Mouse (Mus musculus) brain, embryonic 14.5 days (tissue): ENCODE measurements around the gene Sema3b.
"Not testable (repeated sequence)": the region's sequence is repeated elsewhere in the genome, so short reads cannot be mapped to it uniquely, and the experiment has no call there.

Source experiments
- CTCF ChIP-seq: fragments of 200-500 bp; IDR thresholded peaks from 2 replicates; pipeline ENCODE4 v1.5.1; 2012; ENCODE audit warnings: inconsistent platforms, mild to moderate bottlenecking, moderate library complexity, borderline replicate concordance; ENCODE audit not compliant: insufficient read depth, insufficient read length; ENCODE audit errors: extremely low read depth
- POLR2A ChIP-seq: fragments of 200-500 bp; IDR thresholded peaks from 2 replicates; pipeline ENCODE4 v1.6.1; 2012; ENCODE audit warnings: mild to moderate bottlenecking, inconsistent platforms, borderline replicate concordance; ENCODE audit not compliant: poor library complexity, insufficient read depth, insufficient read length, severe bottlenecking; ENCODE audit errors: extremely low read depth

DNA sequence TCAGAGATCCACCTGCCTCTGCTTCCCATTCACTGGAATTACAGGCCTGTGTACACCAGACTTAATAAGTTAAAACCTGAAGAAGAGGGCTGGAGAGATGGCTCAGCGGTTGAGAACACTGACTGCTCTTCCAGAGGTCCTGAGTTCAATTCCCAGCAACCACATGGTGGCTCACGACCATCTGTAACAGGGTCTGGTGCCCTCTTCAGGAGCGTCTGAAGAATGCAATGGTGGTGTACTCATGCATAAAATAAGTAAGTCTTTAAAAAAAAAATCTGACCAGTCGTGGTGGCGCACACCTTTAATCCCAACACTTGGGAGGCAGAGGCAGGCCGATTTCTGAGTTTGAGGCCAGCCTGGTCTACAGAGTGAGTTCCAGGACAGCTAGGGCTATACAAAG is 35.3 kb downstream of the Sema3b start:
- not testable (repeated sequence) for TF ChIP-seq CTCF, POLR2A
